In genomic region chr15:81199372-81199959, GRCm38 (mm10) we compare ENCODE assay signal across 8 mouse cellular contexts. TPM values are rescaled to one million over a fixed set of nuclear protein-coding genes. Genes with fewer than 3 reads are reported as not detected.
DNase-seq lines count a peak whose midpoint lies in the region; ATAC-seq lines count a peak whose summit lies in the region.

No protein-coding gene starts in this region.

- H3K9ac ChIP-seq in heart, embryonic 11.5 days (ENCODE audit: low read depth, low read length), result no peak overlapping the region

- H3K27me3 ChIP-seq in heart, embryonic 11.5 days (ENCODE audit: control insufficient read depth, insufficient read depth, low read length), result no peaks in the 10 kb centered on the region

- WGBS in heart, embryonic 11.5 days (ENCODE audit: insufficient replicate concordance), result 24% methylated on average over 4 of the region's 4 CpGs

- no peaks in the 10 kb centered on the region for H3K36me3 ChIP-seq in heart, embryonic 11.5 days (ENCODE audit: control insufficient read depth, insufficient read depth, low read length)

- H3K4me1 ChIP-seq in heart, embryonic 11.5 days (ENCODE audit: control insufficient read depth, insufficient read depth, low read length), result no peaks in the 10 kb centered on the region

- H3K4me2 ChIP-seq in heart, embryonic 11.5 days, result peak overlapping the region; percentile 32; the same call in 1 of the 2 replicates

- no peak for ATAC-seq in heart, embryonic 11.5 days (replicated peaks; ENCODE audit: insufficient number of reproducible peaks, low FRiP score, low TSS enrichment)
- ATAC-seq in megakaryocyte, adult 5-6 weeks (ENCODE audit: poor library complexity, severe bottlenecking), result peak; percentile 43; the same call in 1 of the 2 replicates

- H3K27ac ChIP-seq in heart, embryonic 11.5 days (ENCODE audit: low read depth, low read length), result no peak overlapping the region

- no peak overlapping the region for H3K4me3 ChIP-seq in heart, embryonic 11.5 days (ENCODE audit: low read depth, low read length)

- DNase-seq in kidney, adult 8-10 months, result peak; percentile 37 to 70
- no peak for DNase-seq in kidney, adult 11 months
- DNase-seq in MN1 (ENCODE audit: low spot score), result peak; percentile 94
- peak; percentile 65 for DNase-seq in cerebellum, adult 8-10 months
- peak; percentile 59 to 83 for DNase-seq in left cerebral cortex, adult 18-20 months (ENCODE audit: low spot score in 2 of 2)
- DNase-seq in telencephalon, adult 2 months (ENCODE audit: low read depth, low spot score), result peak; percentile 62

- H3K9me3 ChIP-seq in heart, embryonic 11.5 days (replicated peaks; ENCODE audit: control insufficient read depth, low read length), result 0 out of 2 replicates have a peak, but pooled peaks cover 3% of the 10 kb centered on the region

RNA-seq across cellular contexts. Expression of gene Mrtfa, which starts 8.9 kb away (rescaled TPM):
- 15.3 and 20.9 TPM in 2 replicates for polyA plus RNA-seq in heart, embryonic 11.5 days (2014; fragmentation: Nextera tagmentation; extraction: Ambion mirVana)
- total RNA-seq in left cerebral cortex, adult 18-20 months (2021), result 10 to 100 TPM; 60.3 to 61.9 TPM
- 76.4 and 81.3 TPM in 2 replicates for total RNA-seq in megakaryocyte, adult 5-6 weeks (2015)
- total RNA-seq in megakaryocyte, adult 5-6 weeks (2017), result 39.4 and 46.2 TPM in 2 replicates

RNA-seq across cellular contexts. Expression of gene Mchr1, which starts 35.8 kb away (rescaled TPM):
- 0.15 TPM in 1 of 2 replicates, not detected in the other for polyA plus RNA-seq in heart, embryonic 11.5 days (2014; fragmentation: Nextera tagmentation; extraction: Ambion mirVana)
- 10 to 100 TPM; 20.7 to 25.6 TPM for total RNA-seq in left cerebral cortex, adult 18-20 months (2021)
- total RNA-seq in megakaryocyte, adult 5-6 weeks (2015), result not detected in 2 replicates
- total RNA-seq in megakaryocyte, adult 5-6 weeks (2017), result not detected in 2 replicates

Comparison
In these comparisons a context has a peak if more than half of its experiments do, and no peak if none do; other contexts are left out.
1. RNA of gene Mchr1, which starts 35.8 kb away (total RNA-seq): 20.7 to 25.6 TPM in left cerebral cortex, adult 18-20 months; not detected in megakaryocyte, adult 5-6 weeks; every median in the first group is over 10 times any median in the second.